Mouse (Mus musculus) adrenal gland, postnatal 14 days (tissue): Measurements from ENCODE around the gene Setx. TPM values are rescaled to one million over a fixed set of nuclear protein-coding genes. Genes with fewer than 3 reads are reported as not detected.

ENCODE experiments used
- DNase-seq: peaks from one replicate; pipeline ENCODE4 v3.0.0; 2021; ENCODE audit warnings: mixed read lengths
- total RNA-seq: library from RNA; stranded (reverse); gene quantifications from 2 replicates; pipeline ENCODE4 v1.2.3, GENCODE M21; 2021

The Setx gene
- total RNA-seq, 1 experiment from 2014 or later, result 32.0 TPM

DNA sequence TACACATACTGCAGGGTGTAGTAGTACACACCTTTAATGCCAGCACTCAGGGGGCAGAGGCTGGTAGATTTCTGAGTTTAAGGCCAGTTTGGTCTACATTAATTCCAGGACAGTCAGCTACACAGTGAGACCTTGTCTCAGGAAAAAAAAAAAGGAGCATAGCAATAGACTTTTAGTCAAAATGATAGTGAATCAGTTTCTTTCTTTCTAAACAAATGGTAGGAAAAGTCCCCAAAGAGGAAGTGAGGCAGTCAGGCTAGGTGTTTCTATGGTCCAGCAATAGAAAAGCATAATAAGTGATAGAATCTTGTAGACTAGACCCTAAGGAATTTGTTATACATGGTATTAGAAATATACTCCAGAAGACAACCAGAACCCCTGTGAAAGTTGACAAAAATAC, 11.2 kb downstream of the Setx start:
- no peak for DNase-seq

- DNase-seq, result no peak
These were observed 28.0 kb downstream of the Setx start for GRCm38 (mm10) chr2:29151941-29152340.

- DNase-seq, result no peak
These were observed 44.1 kb downstream of the Setx start for GRCm38 (mm10) chr2:29168067-29168466.

DNA sequence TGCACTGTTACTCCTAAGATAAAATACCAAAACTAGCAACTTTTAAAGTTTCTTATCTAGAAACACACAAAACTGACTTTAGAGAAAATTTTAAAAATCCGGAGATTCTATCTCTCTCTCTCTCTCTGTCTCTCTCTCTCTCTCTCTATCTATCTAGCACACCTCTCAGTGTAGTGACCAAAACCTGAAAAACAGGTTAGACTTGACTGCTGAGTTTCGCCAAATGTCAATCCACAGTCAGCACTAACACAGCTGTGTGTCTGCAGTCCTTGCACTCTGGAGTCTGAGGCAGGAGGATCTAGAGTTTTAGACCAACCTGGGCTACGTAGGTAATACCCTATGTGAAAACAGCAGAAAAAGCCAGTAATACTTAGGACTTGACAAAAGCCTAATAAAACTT, 50.9 kb downstream of the Setx start:
- no peak for DNase-seq

DNA sequence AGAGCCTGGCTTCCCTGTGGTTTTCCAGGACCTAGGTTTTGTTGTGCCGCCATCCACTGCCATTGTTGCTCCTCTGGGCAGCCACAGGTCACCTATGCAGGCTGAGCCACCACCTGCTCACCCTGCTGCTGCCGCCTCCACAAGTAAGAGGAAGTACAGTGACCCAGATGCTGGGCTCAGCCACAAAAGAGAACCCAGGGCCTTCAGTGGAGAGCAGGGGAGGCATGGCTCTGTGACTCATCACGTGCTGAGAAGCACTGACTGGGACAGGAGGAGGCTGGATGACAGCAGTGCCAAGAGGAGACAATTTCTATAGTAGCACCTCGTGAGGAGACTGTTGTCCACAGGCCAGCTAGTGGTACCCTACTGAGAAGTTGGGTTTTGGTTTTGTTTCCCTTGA, 55.8 kb downstream of the Setx start:
- no peak for DNase-seq

- DNase-seq, result no peak
These were observed 57.1 kb downstream of the Setx start for GRCm38 (mm10) chr2:29181111-29181510.

DNA sequence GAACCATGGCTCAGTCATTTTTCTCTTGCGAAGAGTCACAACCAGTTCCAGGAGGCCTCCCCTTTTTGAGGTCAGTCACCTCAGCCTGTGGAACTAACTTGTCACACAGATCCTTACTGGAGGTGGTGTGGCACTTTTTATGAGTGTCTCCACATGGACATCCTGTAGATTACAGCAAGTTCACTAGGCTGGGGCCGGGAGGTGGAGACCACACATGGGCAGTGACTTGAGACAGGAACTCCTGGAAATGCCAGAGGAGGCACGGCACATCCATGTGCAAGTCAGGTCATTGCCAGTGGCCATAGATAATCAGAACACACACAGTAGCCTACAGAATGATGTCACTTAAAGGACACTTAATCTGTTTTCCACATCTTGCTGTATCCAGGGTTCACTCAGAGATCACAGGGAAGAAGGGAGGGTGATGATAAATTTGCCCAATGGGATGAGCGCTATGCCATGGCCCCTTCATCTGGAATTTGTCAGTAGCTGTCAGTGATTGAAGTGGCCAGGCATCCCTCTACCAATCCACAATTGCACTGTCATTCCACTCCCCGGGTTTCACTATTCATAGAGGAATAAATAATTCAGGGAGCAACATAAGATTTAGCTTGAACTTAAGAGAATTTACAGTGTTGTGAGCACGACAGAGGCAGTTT, 59.4 kb downstream of the Setx start:
- no peak for DNase-seq

DNA sequence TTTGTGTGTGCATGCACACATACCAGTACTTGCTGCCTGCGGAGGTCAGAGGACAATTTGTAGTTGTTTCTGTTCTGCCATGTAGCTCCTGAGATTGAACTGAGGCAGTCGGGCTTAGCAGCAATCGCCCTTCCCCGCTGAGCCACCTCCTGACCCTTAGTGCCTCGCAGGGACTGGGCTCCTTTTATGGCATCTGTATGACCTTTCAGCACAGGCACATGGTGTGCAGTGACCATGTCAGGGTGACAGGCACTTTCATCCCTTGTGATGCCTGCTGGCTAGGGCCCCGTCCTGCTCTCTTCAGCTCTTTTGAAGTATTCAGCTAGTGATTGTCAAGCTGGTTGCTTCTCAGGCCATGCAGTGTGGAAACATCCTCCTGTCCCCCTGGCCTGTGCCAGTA, 62.2 kb downstream of the Setx start:
- peak; percentile 28 for DNase-seq

DNA sequence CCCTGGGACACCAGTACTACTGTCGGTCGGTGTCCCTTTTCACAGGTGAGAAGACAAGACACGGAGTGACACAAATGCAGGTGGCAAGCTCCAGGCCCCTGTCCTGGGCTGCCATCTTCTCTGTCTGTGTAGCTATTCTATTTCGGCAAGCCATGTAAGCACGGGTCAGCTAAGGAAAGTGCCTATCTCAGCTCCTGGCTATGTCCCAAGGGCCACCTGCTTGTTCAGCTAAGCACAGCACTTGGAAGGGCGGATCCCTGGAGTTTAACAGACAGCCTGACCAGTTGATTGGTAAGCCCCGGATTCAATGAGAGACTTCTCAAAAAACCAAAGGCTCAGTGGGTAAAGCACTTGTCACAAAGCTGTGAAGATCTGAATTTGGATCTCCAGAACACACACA, 66.4 kb downstream of the Setx start:
- no peak for DNase-seq

GRCm38 (mm10) chr2:29191216-29192215, 67.5 kb downstream of the Setx start:
- peak; percentile 27 for DNase-seq

DNA sequence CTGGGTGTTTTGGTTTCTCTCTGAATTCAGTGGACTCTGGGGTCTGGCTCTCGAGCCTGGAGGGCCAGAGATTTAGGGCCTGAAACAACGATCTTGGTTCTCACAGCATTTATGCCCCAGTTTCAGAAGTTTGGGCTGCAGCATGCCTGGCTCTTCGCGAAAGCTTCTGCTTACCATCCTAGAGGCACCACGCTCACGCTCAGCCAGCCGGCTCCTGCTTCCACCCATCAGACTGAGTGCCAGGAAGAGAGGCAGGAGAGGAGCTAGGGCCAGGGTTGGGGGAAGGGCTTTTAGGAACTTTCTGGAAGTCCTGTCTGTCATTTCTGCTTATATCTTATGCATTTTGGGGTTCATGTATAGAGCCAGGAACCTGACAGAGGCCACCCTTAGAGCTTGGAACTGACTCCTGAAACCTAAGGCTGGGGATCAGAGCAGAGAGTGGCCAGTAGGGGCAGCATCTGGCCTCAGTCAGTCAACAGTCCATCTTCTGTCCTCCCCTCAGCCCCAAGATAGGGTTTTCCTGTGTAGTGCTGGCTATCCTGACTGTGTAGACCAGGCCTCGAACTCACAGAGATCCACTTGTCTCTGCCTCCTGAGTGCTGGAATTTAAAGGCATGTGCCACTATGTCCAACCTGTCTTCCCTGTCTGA, 68.8 kb downstream of the Setx start:
- DNase-seq, result no peak

- DNase-seq, result peak; percentile 35
These were observed 70.0 kb downstream of the Setx start for GRCm38 (mm10) chr2:29193819-29194546.

- DNase-seq, result peak; percentile 92
These were observed 70.8 kb downstream of the Setx start for GRCm38 (mm10) chr2:29194547-29195463.

GRCm38 (mm10) chr2:29196844-29197243, 72.9 kb downstream of the Setx start:
- DNase-seq, result no peak

GRCm38 (mm10) chr2:29198446-29198845, 74.5 kb downstream of the Setx start:
- peak; percentile 75 for DNase-seq

GRCm38 (mm10) chr2:29199909-29200308, 75.9 kb downstream of the Setx start:
- peak; percentile 71 for DNase-seq

- DNase-seq, result no peak
These were observed 77.4 kb downstream of the Setx start for GRCm38 (mm10) chr2:29201223-29201955.

- no peak for DNase-seq
These were observed 82.2 kb downstream of the Setx start for GRCm38 (mm10) chr2:29206156-29206555.

GRCm38 (mm10) chr2:29216286-29217012, 92.5 kb downstream of the Setx start:
- peak; percentile 76 for DNase-seq

DNA sequence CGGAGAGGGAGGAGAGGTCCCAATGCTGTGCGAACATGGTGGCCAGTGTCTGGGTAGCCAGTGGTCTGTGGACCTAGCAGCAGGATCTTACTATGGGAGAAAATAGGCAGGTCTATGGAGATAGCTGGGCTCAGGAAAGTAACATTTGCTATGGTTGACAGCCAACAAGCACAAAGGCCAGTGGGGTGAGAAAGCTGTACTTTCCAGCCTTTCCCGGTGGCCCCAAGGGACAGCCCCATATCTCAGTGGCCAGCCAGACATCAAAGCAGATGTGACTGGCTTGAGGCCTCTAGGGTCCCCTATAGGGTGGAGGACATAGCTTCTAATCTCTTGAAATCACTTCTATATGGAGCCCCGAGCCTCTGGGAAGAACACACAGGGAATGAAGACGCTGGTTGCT, 93.1 kb downstream of the Setx start:
- peak; percentile 32 for DNase-seq
